Mouse (Mus musculus): ENCODE results near the gene Tmem220. TPM values are rescaled to one million over a fixed set of nuclear protein-coding genes. Genes with fewer than 3 reads are reported as not detected.

Gene Tmem220
- polyA plus RNA-seq, 1 experiment from 2014 or later = 0.30 TPM

DNA sequence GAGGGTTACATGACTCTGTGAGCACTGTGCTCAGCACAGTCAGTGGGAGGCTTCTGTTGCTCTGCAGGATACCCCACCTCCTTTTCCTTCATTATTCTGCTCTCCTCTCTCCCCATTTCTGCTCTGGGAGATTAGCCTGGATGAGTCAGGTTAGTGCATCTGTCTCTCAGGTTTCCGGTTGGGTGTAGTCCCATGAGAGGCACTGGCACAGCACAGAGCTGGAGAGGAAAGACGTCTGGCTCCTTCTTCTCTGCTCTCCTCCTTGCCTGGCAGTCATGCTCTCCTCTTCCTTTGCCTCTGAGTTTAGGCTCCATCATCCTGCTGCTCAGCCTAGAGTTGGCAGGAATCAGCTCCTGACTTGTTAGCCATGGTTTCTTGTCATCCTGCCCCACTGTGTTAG lies 32.8 kb upstream of the Tmem220 start:
- no peak overlapping the region for H3K9ac ChIP-seq (replicated peaks; ENCODE audit: low read length)
- DNase-seq (no peak), ATAC-seq (ENCODE audit: low FRiP score, low TSS enrichment) (no peak)
- H3K4me1 ChIP-seq (ENCODE audit: control insufficient read depth, insufficient read depth, low read length) = no peaks in the 10 kb centered on the region
- H3K27me3 ChIP-seq (ENCODE audit: control insufficient read depth, insufficient read depth, low read length) = no peaks in the 10 kb centered on the region
- no peak overlapping the region for H3K4me2 ChIP-seq (ENCODE audit: low read length)
- H3K27ac ChIP-seq (replicated peaks; ENCODE audit: low read depth, low read length) = no peak overlapping the region
- 79% methylated on average over 2 of the region's 2 CpGs for WGBS
- no peak overlapping the region for H3K4me3 ChIP-seq (replicated peaks; ENCODE audit: low read depth, low read length)
- no peaks in the 10 kb centered on the region for H3K36me3 ChIP-seq (ENCODE audit: control insufficient read depth, insufficient read depth, low read length)
- no peaks in the 10 kb centered on the region for H3K9me3 ChIP-seq (ENCODE audit: control insufficient read depth, low read length)

DNA sequence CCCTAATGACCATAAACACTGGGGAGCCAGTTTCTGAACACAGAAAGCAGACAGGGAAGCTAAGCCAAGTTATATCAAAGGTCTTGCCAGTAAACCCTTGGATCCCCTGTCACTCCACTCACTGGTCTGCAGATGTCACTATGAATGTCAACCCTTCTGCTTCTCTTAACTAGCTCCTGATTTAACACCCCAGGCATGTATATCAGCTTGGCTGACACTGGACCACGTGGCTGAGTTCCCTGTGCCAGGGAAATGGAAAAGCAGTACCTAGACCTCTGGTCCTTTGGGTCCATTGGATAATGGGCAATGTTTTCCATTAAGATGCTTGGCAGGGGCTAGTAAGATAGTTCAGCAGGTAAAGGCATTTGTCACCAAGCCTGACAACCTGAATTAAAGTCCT lies 31.3 kb upstream of the Tmem220 start:
- H3K27ac ChIP-seq (replicated peaks; ENCODE audit: low read depth, low read length) = no peak overlapping the region
- WGBS = 41% methylated on average over 1 of the region's 1 CpGs
- DNase-seq (no peak), ATAC-seq (ENCODE audit: low FRiP score, low TSS enrichment) (no peak)
- no peak overlapping the region for H3K9ac ChIP-seq (replicated peaks; ENCODE audit: low read length)
- no peaks in the 10 kb centered on the region for H3K36me3 ChIP-seq (ENCODE audit: control insufficient read depth, insufficient read depth, low read length)
- no peaks in the 10 kb centered on the region for H3K4me1 ChIP-seq (ENCODE audit: control insufficient read depth, insufficient read depth, low read length)
- H3K9me3 ChIP-seq (ENCODE audit: control insufficient read depth, low read length) = no peaks in the 10 kb centered on the region
- no peaks in the 10 kb centered on the region for H3K27me3 ChIP-seq (ENCODE audit: control insufficient read depth, insufficient read depth, low read length)
- no peak overlapping the region for H3K4me2 ChIP-seq (ENCODE audit: low read length)
- no peak overlapping the region for H3K4me3 ChIP-seq (replicated peaks; ENCODE audit: low read depth, low read length)

DNA sequence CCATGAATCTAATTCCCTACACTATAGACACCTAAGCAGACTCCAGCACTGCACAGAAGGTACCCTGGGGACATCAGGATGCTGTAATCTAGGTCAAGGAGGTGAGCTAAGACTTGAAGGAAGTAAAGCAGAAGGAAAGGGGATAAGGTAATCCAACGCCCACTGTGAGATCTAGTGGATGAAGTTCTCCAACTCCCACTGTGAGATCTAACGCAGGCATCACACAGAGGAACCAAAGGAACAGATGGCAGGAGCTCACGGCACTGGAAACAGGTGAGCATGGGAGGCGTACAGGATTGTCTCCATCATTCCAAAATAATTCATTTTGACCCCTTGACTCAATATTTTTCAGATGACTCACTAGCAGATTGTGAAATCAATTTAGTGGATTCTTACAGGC lies 28.5 kb upstream of the Tmem220 start:
- WGBS = 79% methylated on average over 4 of the region's 4 CpGs

DNA sequence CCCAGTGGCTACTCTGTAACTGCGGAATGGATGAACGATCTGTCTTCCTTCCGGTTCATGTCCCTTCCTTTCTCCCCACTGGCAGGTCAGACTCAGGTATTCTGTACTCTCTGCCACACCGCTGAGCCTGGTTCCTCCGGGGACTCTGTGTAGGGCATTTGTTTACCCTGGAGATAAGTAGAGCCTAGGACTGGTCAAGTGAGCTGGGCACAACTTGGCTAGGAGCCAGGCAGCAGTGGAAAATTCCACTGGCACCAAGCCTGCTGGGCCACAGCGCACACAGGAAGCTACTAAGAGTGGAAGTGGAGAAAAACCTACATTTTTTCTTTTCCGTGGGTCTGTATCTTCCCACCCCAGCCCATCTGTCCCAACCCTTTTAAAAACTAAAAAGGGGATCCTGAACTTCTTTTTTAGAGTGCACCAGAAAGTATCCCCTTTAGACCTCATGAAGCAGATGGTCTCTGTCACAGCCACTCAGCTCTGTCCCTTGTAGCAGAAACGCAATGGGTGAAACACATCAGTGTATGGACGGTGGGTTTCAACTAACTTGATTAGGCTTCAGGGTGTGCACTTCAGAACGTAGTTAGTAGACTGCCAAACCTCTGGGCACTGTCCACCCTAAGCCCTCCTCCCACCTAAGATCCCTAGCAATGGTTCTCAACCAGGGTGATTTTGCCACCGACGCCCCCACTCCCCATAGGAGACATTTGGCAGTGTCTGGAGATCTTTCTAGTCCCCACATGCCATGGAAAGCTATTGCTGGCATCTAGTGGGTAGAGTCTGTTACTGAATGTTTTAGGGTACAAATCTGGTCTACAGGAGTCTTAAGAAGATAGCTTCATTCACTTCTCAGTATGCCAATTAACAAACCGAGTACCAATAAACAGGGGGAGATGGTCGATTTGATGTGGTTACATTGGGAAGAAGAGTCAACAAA lies 26.2 kb upstream of the Tmem220 start:
- Histone ChIP-seq H3K9me3 (ENCODE audit: control insufficient read depth, low read length) (no peaks in the 10 kb centered on the region), H3K27ac (replicated peaks; ENCODE audit: low read depth, low read length) (no peak overlapping the region), H3K4me3 (replicated peaks; ENCODE audit: low read depth, low read length) (no peak overlapping the region), H3K4me2 (ENCODE audit: low read length) (no peak overlapping the region), H3K4me1 (ENCODE audit: control insufficient read depth, insufficient read depth, low read length) (peaks cover 14% of the 10 kb centered on the region), H3K27me3 (ENCODE audit: control insufficient read depth, insufficient read depth, low read length) (no peaks in the 10 kb centered on the region), H3K9ac (replicated peaks; ENCODE audit: low read length) (no peak overlapping the region), H3K36me3 (ENCODE audit: control insufficient read depth, insufficient read depth, low read length) (no peaks in the 10 kb centered on the region)
- ATAC-seq (ENCODE audit: low FRiP score, low TSS enrichment) = no peak
- peak; percentile 40 for DNase-seq
- WGBS = 77% methylated on average over 14 of the region's 14 CpGs

More for the DNA sequence above, 28.5 kb upstream of the Tmem220 start:
- Histone ChIP-seq H3K4me3 (replicated peaks; ENCODE audit: low read depth, low read length) (no peak overlapping the region), H3K4me2 (ENCODE audit: low read length) (no peak overlapping the region), H3K9ac (replicated peaks; ENCODE audit: low read length) (no peak overlapping the region), H3K36me3 (ENCODE audit: control insufficient read depth, insufficient read depth, low read length) (no peaks in the 10 kb centered on the region), H3K9me3 (ENCODE audit: control insufficient read depth, low read length) (no peaks in the 10 kb centered on the region), H3K27ac (replicated peaks; ENCODE audit: low read depth, low read length) (no peak overlapping the region), H3K4me1 (ENCODE audit: control insufficient read depth, insufficient read depth, low read length) (peaks cover 4% of the 10 kb centered on the region), H3K27me3 (ENCODE audit: control insufficient read depth, insufficient read depth, low read length) (no peaks in the 10 kb centered on the region)
- no peak for ATAC-seq (ENCODE audit: low FRiP score, low TSS enrichment)
- DNase-seq = no peak

DNA sequence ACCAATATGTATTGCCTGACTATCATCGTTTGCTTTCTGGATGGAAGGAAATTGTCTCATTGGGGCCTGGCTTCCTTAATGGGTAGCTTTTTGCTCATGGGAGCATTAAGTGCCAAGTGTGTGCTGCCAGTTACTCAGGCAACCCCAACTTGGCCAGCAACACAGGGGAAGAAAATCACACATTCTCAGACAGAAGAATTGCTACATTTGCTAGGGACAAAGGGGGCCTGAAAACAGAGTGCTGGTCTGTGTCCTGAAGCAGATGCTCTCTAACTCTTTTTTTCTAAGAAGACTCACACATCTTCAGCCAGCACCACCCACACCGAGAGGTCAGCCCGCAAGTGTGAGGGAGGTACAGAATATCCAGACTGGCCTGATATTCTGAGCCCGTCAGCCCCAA lies 24.3 kb upstream of the Tmem220 start:
- DNase-seq = no peak
- Histone ChIP-seq H3K9me3 (ENCODE audit: control insufficient read depth, low read length) (no peaks in the 10 kb centered on the region), H3K27me3 (ENCODE audit: control insufficient read depth, insufficient read depth, low read length) (no peaks in the 10 kb centered on the region), H3K4me2 (ENCODE audit: low read length) (no peak overlapping the region), H3K4me1 (ENCODE audit: control insufficient read depth, insufficient read depth, low read length) (peaks cover 14% of the 10 kb centered on the region), H3K9ac (replicated peaks; ENCODE audit: low read length) (no peak overlapping the region), H3K36me3 (ENCODE audit: control insufficient read depth, insufficient read depth, low read length) (no peaks in the 10 kb centered on the region), H3K27ac (replicated peaks; ENCODE audit: low read depth, low read length) (0 out of 2 replicates have a peak overlapping the region, but pooled peaks have one; percentile 26), H3K4me3 (replicated peaks; ENCODE audit: low read depth, low read length) (no peak overlapping the region)
- 75% methylated on average over 4 of the region's 4 CpGs for WGBS
- no peak for ATAC-seq (ENCODE audit: low FRiP score, low TSS enrichment)

DNA sequence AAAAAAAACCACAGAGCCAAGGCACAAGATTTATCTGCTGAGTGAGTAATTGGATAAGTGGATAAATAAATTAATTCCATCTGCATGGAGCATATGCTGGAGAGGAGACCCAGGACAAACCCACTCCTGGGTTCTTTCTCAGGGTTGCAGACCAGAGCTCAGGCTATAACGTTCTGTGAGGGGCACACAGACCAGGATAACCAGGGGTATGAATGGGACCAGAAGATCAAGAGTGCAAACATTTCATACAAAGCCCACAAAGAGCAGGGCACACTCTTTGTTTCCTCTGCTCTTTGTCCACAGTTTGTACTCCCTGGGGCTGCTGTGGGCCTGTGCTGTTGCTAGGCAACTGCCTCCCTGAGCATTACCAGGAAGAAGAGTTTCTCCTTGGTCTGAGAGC lies 23.2 kb upstream of the Tmem220 start:
- Histone ChIP-seq H3K4me3 (replicated peaks; ENCODE audit: low read depth, low read length) (no peak overlapping the region), H3K36me3 (ENCODE audit: control insufficient read depth, insufficient read depth, low read length) (no peaks in the 10 kb centered on the region), H3K27ac (replicated peaks; ENCODE audit: low read depth, low read length) (peak overlapping the region; percentile 77), H3K27me3 (ENCODE audit: control insufficient read depth, insufficient read depth, low read length) (no peaks in the 10 kb centered on the region), H3K9ac (replicated peaks; ENCODE audit: low read length) (no peak overlapping the region), H3K4me2 (ENCODE audit: low read length) (no peak overlapping the region), H3K4me1 (ENCODE audit: control insufficient read depth, insufficient read depth, low read length) (peaks cover 14% of the 10 kb centered on the region), H3K9me3 (ENCODE audit: control insufficient read depth, low read length) (no peaks in the 10 kb centered on the region)
- peak; percentile 79 for DNase-seq
- WGBS = 6% methylated on average over 1 of the region's 1 CpGs
- peak; percentile 57; the same call in 1 of the 2 replicates for ATAC-seq (ENCODE audit: low FRiP score, low TSS enrichment)

DNA sequence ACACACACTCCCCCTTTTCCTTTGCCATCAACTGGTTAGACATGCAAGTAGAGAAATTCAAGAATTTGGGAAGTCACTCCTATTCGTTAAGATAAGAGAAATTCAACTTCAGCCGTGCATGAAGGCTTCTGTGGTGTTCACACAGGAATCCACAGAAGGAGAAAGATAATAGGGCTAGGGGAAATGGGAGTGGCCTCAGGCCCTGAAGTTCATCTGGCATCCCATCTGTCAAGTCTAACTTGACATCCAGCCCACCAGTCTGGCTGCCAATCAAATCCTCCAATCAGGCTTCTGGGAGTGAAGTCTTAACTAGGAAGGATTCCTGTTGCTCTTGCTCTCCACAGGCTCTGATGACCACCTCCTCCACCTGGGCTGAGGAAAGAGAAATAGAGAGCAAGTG lies 22.0 kb upstream of the Tmem220 start:
- no peak for DNase-seq
- no peak overlapping the region for H3K4me2 ChIP-seq (ENCODE audit: low read length)
- H3K9me3 ChIP-seq (ENCODE audit: control insufficient read depth, low read length) = no peaks in the 10 kb centered on the region
- ATAC-seq (ENCODE audit: low FRiP score, low TSS enrichment) = no peak
- H3K4me3 ChIP-seq (replicated peaks; ENCODE audit: low read depth, low read length) = no peak overlapping the region
- H3K27ac ChIP-seq (replicated peaks; ENCODE audit: low read depth, low read length) = no peak overlapping the region
- no peaks in the 10 kb centered on the region for H3K27me3 ChIP-seq (ENCODE audit: control insufficient read depth, insufficient read depth, low read length)
- H3K36me3 ChIP-seq (ENCODE audit: control insufficient read depth, insufficient read depth, low read length) = no peaks in the 10 kb centered on the region
- peaks cover 14% of the 10 kb centered on the region for H3K4me1 ChIP-seq (ENCODE audit: control insufficient read depth, insufficient read depth, low read length)
- 50% methylated on average over 2 of the region's 2 CpGs for WGBS
- no peak overlapping the region for H3K9ac ChIP-seq (replicated peaks; ENCODE audit: low read length)

DNA sequence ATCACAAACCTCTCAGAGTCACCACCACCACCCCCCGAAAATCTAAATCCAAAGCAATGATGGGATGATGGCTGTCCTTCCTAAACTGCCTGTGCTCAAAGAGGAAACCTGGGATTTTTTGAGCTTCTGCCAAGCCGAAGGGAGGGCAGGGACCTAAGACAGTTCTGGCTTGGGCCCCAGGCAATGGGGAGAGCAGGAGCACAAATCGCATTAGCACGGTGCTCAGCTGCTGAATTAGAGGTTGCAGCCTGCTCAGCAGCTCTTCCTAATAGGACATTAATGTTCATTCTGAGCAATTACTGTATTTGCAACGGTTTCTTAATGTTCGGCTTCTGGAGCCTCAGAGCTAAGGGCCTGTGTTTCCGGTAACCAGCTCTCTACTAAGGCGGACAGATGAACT lies 17.0 kb upstream of the Tmem220 start:
- Histone ChIP-seq H3K27ac (replicated peaks; ENCODE audit: low read depth, low read length) (no peak overlapping the region), H3K4me3 (replicated peaks; ENCODE audit: low read depth, low read length) (no peak overlapping the region), H3K36me3 (ENCODE audit: control insufficient read depth, insufficient read depth, low read length) (no peaks in the 10 kb centered on the region), H3K27me3 (ENCODE audit: control insufficient read depth, insufficient read depth, low read length) (no peaks in the 10 kb centered on the region), H3K9me3 (ENCODE audit: control insufficient read depth, low read length) (no peaks in the 10 kb centered on the region), H3K9ac (replicated peaks; ENCODE audit: low read length) (no peak overlapping the region), H3K4me2 (ENCODE audit: low read length) (no peak overlapping the region), H3K4me1 (ENCODE audit: control insufficient read depth, insufficient read depth, low read length) (0 out of 2 replicates have a peak, but pooled peaks cover 15% of the 10 kb centered on the region)
- ATAC-seq (ENCODE audit: low FRiP score, low TSS enrichment) = no peak; the same call in 1 of the 2 replicates
- DNase-seq = peak; percentile 80
- 55% methylated on average over 8 of the region's 8 CpGs for WGBS

DNA sequence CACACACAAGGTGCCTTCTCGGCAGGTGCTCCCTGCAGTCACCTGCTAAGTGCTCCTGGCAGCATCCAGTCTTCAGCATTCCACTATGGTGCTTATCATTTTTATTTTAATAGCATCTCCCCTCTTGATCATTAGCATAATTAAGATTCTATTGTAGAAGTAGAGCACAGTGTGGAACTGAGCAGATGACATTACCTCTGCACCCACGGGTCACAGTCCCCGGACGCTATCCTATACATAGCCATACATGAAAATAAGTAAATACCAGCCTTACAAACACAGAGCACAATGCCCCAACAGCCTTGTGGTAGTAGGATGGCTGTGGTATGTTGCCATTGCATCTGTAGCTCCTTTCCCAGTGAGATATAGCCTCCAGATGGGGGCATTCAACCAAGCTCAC lies 16.4 kb upstream of the Tmem220 start:
- no peaks in the 10 kb centered on the region for H3K36me3 ChIP-seq (ENCODE audit: control insufficient read depth, insufficient read depth, low read length)
- DNase-seq (no peak), ATAC-seq (ENCODE audit: low FRiP score, low TSS enrichment) (no peak)
- 84% methylated on average over 4 of the region's 4 CpGs for WGBS
- no peak overlapping the region for H3K4me3 ChIP-seq (replicated peaks; ENCODE audit: low read depth, low read length)
- H3K27ac ChIP-seq (replicated peaks; ENCODE audit: low read depth, low read length) = no peak overlapping the region
- H3K27me3 ChIP-seq (ENCODE audit: control insufficient read depth, insufficient read depth, low read length) = no peaks in the 10 kb centered on the region
- H3K4me1 ChIP-seq (ENCODE audit: control insufficient read depth, insufficient read depth, low read length) = 0 out of 2 replicates have a peak, but pooled peaks cover 15% of the 10 kb centered on the region
- no peak overlapping the region for H3K9ac ChIP-seq (replicated peaks; ENCODE audit: low read length)
- H3K4me2 ChIP-seq (ENCODE audit: low read length) = no peak overlapping the region
- H3K9me3 ChIP-seq (ENCODE audit: control insufficient read depth, low read length) = no peaks in the 10 kb centered on the region
